Mouse (Mus musculus): ENCODE data around the gene Gstp2. TPM values are rescaled to one million over a fixed set of nuclear protein-coding genes. Genes with fewer than 3 reads are reported as not detected.

Gene Gstp2
- polyA plus RNA-seq (2016; fragmentation: Nextera tagmentation; extraction: Ambion mirVana): 1.5 and 8.3 TPM in 2 replicates

GRCm38 (mm10) chr19:4045966-4046865 lies at the start of gene Gstp2:
Gene Gstp2 (minus strand): TSS chr19:4046023.
- ATAC-seq (ENCODE audit: low FRiP score): no peak
- WGBS: 58% methylated on average over 16 of the region's 16 CpGs

GRCm38 (mm10) chr19:4094774-4095303 lies 49.0 kb upstream of the Gstp2 start:
- Histone ChIP-seq H3K9ac (no peak overlapping the region), H3K4me3 (no peak overlapping the region), H3K27ac (no peak overlapping the region), H3K9me3 (replicated peaks) (no peaks in the 10 kb centered on the region), H3K36me3 (no peaks in the 10 kb centered on the region), H3K4me2 (replicated peaks) (no peak overlapping the region), H3K4me1 (peaks cover 27% of the 10 kb centered on the region), H3K27me3 (peaks cover 4% of the 10 kb centered on the region; the same call in 1 of the 2 replicates)
- WGBS: 75% methylated on average over 5 of the region's 5 CpGs
- ATAC-seq (ENCODE audit: low FRiP score): no peak

More at GRCm38 (mm10) chr19:4045966-4046865, at the start of gene Gstp2:
- Histone ChIP-seq H3K36me3 (no peaks in the 10 kb centered on the region), H3K4me3 (no peak within 1 kb of the TSS), H3K9me3 (replicated peaks) (no peaks in the 10 kb centered on the region), H3K4me2 (replicated peaks) (peak within 1 kb of the TSS; percentile 17; the same call in 1 of the 2 replicates), H3K4me1 (no peaks in the 10 kb centered on the region), H3K9ac (no peak within 1 kb of the TSS), H3K27me3 (no peaks in the 10 kb centered on the region; the same call in 1 of the 2 replicates), H3K27ac (no peak within 1 kb of the TSS)

DNA sequence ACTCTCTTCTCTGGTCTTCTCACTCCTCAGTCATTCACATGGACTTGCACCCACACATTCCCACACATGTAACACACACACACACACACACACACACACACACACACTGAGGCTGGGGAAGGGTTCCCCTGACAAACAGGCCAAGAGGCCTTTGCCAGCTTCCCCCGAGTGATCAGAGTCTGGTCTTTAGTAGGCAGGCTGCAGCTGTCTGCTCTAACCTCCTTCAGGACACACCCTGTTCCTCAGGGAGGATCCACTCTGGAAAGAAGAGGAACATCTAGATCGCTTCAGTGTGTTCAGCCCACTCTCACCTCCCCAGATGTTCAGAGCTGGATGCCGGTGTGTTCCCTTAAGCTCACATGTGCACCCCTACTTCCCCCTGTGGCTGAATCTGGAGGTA lies 48.5 kb upstream of the Gstp2 start:
- Histone ChIP-seq H3K4me2 (replicated peaks) (no peak overlapping the region), H3K9ac (no peak overlapping the region), H3K27ac (no peak overlapping the region), H3K4me3 (no peak overlapping the region), H3K27me3 (no peaks in the 10 kb centered on the region), H3K9me3 (replicated peaks) (no peaks in the 10 kb centered on the region), H3K36me3 (no peaks in the 10 kb centered on the region), H3K4me1 (peaks cover 22% of the 10 kb centered on the region)
- WGBS: 80% methylated on average over 3 of the region's 3 CpGs
- no peak for ATAC-seq (ENCODE audit: low FRiP score)

DNA sequence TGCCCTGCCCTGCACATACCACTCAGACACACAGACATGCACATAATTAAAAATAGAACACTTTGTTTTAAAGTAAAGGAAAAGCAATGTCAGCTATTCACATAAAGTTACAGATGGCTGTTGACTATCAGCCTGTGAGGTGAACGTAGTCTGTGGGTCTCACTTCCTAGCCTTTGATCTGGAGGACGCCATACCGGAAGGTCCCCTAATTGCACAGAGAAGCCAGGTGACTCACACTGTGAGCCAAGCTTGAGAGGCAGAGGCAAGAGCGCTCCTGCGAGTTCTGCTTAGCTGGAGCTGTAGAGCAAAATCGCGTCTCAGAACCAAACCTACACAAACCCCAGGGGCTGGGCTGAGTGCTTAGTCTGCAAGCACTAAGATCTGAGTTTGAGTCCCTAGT lies 47.9 kb upstream of the Gstp2 start:
- Histone ChIP-seq H3K4me1 (peaks cover 17% of the 10 kb centered on the region), H3K9me3 (replicated peaks) (no peaks in the 10 kb centered on the region), H3K27ac (no peak overlapping the region), H3K4me3 (no peak overlapping the region), H3K27me3 (no peaks in the 10 kb centered on the region), H3K9ac (no peak overlapping the region), H3K4me2 (replicated peaks) (no peak overlapping the region), H3K36me3 (no peaks in the 10 kb centered on the region)
- 76% methylated on average over 7 of the region's 7 CpGs for WGBS
- no peak for ATAC-seq (ENCODE audit: low FRiP score)

DNA sequence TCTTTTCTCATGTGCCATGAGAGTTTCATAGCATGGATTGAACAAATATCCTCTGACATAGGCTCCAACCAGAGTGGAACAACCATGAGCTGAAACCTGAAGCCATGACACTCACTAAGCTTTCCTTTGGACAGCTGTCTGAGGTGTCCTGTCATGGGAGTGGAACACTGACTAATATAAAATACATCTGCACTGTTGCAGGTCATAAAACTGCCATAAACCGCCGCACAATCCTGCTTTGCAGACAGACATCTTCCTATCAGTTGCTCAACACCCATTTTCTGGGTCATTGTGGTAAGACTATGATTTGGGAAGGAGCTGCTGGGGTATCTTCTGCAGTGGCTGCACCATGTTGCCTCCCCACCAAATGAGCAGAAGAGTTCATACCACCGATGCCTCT lies 46.9 kb upstream of the Gstp2 start:
- no peak for ATAC-seq (ENCODE audit: low FRiP score)
- H3K36me3 ChIP-seq: no peaks in the 10 kb centered on the region

DNA sequence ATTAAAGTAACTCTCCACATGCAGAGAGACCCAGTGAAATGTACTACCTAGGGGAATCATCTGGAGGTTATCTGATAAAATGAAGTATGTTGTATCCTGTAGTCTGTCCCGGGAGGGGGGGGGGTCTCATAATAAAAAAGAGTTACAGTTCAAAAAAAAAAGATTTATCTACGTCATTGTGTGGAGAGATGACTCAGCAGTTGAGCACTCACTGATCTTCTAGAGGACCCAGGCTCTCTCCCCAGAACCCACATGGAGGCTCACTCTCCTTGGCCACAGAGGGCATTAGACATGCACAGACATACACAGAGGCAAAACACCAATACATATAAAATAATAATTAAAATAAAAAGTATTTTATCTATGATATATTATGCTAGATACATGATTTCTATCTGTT lies 45.6 kb upstream of the Gstp2 start:
- Histone ChIP-seq H3K36me3 (no peaks in the 10 kb centered on the region), H3K4me3 (no peak overlapping the region), H3K27ac (no peak overlapping the region), H3K27me3 (no peaks in the 10 kb centered on the region), H3K4me1 (peaks cover 3% of the 10 kb centered on the region), H3K4me2 (replicated peaks) (no peak overlapping the region), H3K9me3 (replicated peaks) (no peaks in the 10 kb centered on the region), H3K9ac (no peak overlapping the region)
- WGBS: 59% methylated on average over 2 of the region's 2 CpGs
- no peak for ATAC-seq (ENCODE audit: low FRiP score)

More for the DNA sequence above, 46.9 kb upstream of the Gstp2 start:
- Histone ChIP-seq H3K4me2 (replicated peaks) (no peak overlapping the region), H3K27me3 (no peaks in the 10 kb centered on the region), H3K27ac (no peak overlapping the region), H3K4me3 (no peak overlapping the region), H3K4me1 (peaks cover 8% of the 10 kb centered on the region), H3K9ac (no peak overlapping the region), H3K9me3 (replicated peaks) (no peaks in the 10 kb centered on the region)
- 91% methylated on average over 3 of the region's 3 CpGs for WGBS

- ATAC-seq (ENCODE audit: low FRiP score): no peak
- Histone ChIP-seq H3K36me3 (no peaks in the 10 kb centered on the region), H3K4me3 (no peak overlapping the region), H3K27me3 (no peaks in the 10 kb centered on the region), H3K9ac (no peak overlapping the region), H3K4me1 (no peaks in the 10 kb centered on the region), H3K9me3 (replicated peaks) (no peaks in the 10 kb centered on the region), H3K27ac (no peak overlapping the region), H3K4me2 (replicated peaks) (no peak overlapping the region)
- WGBS: 92% methylated on average over 3 of the region's 3 CpGs
These were observed 44.6 kb upstream of the Gstp2 start for GRCm38 (mm10) chr19:4090446-4090845.

- H3K4me2 ChIP-seq (replicated peaks): no peak overlapping the region
- H3K9me3 ChIP-seq (replicated peaks): no peaks in the 10 kb centered on the region
- no peak for ATAC-seq (ENCODE audit: low FRiP score)
- no peaks in the 10 kb centered on the region for H3K4me1 ChIP-seq
- no peaks in the 10 kb centered on the region for H3K36me3 ChIP-seq
- H3K9ac ChIP-seq: no peak overlapping the region
- no peaks in the 10 kb centered on the region; the same call in 1 of the 2 replicates for H3K27me3 ChIP-seq
- no peak overlapping the region for H3K27ac ChIP-seq
- H3K4me3 ChIP-seq: no peak overlapping the region
- 82% methylated on average over 6 of the region's 6 CpGs for WGBS
These were observed 43.3 kb upstream of the Gstp2 start for GRCm38 (mm10) chr19:4089128-4089527.

DNA sequence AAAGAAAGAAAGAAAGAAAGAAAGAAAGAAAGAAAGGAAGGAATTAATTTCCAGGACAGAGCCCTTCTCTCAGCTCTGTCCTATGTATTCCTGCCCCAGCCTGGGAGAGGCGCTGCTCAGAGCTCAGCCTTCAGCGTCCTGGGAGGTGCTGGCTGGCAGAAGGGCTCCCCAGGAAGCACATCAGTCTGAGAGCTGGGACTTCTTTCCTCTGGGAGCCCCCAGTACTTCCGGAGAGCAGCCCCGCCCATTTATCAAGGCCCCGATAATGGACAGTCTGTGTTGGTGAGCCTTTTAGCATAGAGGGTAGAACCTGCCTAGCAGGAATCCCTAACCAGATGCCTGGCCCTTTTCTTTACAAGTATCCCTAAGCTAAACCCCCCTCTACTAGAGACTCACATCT lies 42.3 kb upstream of the Gstp2 start:
- WGBS: 61% methylated on average over 5 of the region's 5 CpGs
- no peaks in the 10 kb centered on the region for H3K9me3 ChIP-seq (replicated peaks)
- H3K9ac ChIP-seq: no peak overlapping the region
- no peaks in the 10 kb centered on the region for H3K36me3 ChIP-seq
- H3K27me3 ChIP-seq: no peaks in the 10 kb centered on the region; the same call in 1 of the 2 replicates
- H3K27ac ChIP-seq: no peak overlapping the region
- H3K4me2 ChIP-seq (replicated peaks): no peak overlapping the region
- no peak for ATAC-seq (ENCODE audit: low FRiP score)
- no peaks in the 10 kb centered on the region for H3K4me1 ChIP-seq
- H3K4me3 ChIP-seq: no peak overlapping the region

- no peaks in the 10 kb centered on the region for H3K4me1 ChIP-seq
- no peaks in the 10 kb centered on the region for H3K36me3 ChIP-seq
- H3K27ac ChIP-seq: no peak overlapping the region
- H3K9ac ChIP-seq: no peak overlapping the region
- no peak overlapping the region for H3K4me3 ChIP-seq
- no peaks in the 10 kb centered on the region; the same call in 1 of the 2 replicates for H3K27me3 ChIP-seq
- no peak overlapping the region for H3K4me2 ChIP-seq (replicated peaks)
- no peak for ATAC-seq (ENCODE audit: low FRiP score)
- H3K9me3 ChIP-seq (replicated peaks): no peaks in the 10 kb centered on the region
- 88% methylated on average over 5 of the region's 5 CpGs for WGBS
These were observed 41.3 kb upstream of the Gstp2 start for GRCm38 (mm10) chr19:4087090-4087489.

DNA sequence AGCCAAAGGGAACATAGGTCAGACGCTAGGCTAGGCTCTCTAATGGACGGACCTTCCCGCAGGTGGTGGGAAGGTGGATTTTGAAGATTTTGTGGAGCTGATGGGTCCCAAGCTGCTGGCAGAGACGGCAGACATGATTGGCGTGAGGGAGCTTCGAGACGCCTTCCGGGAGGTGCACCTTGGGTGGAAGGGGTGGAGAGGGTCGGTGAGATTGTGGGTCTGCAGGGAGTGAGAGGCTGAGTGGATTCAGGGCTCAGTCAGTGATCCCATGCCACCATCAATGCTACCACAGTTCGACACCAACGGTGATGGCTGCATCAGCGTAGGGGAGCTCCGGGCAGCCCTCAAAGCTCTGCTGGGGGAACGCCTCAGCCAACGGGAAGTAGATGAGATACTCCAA lies 40.3 kb upstream of the Gstp2 start:
- Histone ChIP-seq H3K27ac (no peak overlapping the region), H3K36me3 (no peaks in the 10 kb centered on the region), H3K4me3 (no peak overlapping the region), H3K4me2 (replicated peaks) (no peak overlapping the region), H3K9ac (no peak overlapping the region), H3K4me1 (no peaks in the 10 kb centered on the region), H3K9me3 (replicated peaks) (no peaks in the 10 kb centered on the region), H3K27me3 (no peaks in the 10 kb centered on the region; the same call in 1 of the 2 replicates)
- WGBS: 88% methylated on average over 15 of the region's 15 CpGs
- ATAC-seq (ENCODE audit: low FRiP score): no peak

GRCm38 (mm10) chr19:4084984-4085383 lies 39.2 kb upstream of the Gstp2 start:
- Histone ChIP-seq H3K4me1 (no peaks in the 10 kb centered on the region), H3K9me3 (replicated peaks) (no peaks in the 10 kb centered on the region), H3K4me3 (no peak overlapping the region), H3K36me3 (no peaks in the 10 kb centered on the region), H3K27me3 (peaks cover 3% of the 10 kb centered on the region; the same call in 1 of the 2 replicates), H3K27ac (no peak overlapping the region), H3K9ac (no peak overlapping the region), H3K4me2 (replicated peaks) (no peak overlapping the region)
- WGBS: 100% methylated on average over 1 of the region's 1 CpGs
- no peak for ATAC-seq (ENCODE audit: low FRiP score)

All from hindbrain, embryonic 12.5 days (tissue).